Mouse (Mus musculus): Measurements from ENCODE around the gene Padi4.

Padi4 gene

GRCm38 (mm10) chr4:140701049-140701715 lies 72.9 kb downstream of the Padi4 start:
- peak; percentile 77 for DNase-seq

GRCm38 (mm10) chr4:140700269-140701018 lies 73.6 kb downstream of the Padi4 start, which contains the start of gene Rcc2:
Rcc2 (plus strand) TSS chr4:140700541.
- no peak for DNase-seq

- DNase-seq, result peak; percentile 51
Measured at GRCm38 (mm10) chr4:140699441-140700127, 74.5 kb downstream of the Padi4 start.
